Mouse (Mus musculus) heart, postnatal 0 days (tissue): ENCODE data around the gene Gm42791.

Experiments used
- CTCF ChIP-seq: IDR thresholded peaks from 2 replicates; pipeline ENCODE4 v1.5.1; 2016; ENCODE audit warnings: antibody characterized with exemption, control low read depth, low read depth
- EP300 ChIP-seq: IDR thresholded peaks from 2 replicates; pipeline ENCODE4 v1.6.1; 2016; ENCODE audit warnings: antibody characterized with exemption, low read depth

DNA sequence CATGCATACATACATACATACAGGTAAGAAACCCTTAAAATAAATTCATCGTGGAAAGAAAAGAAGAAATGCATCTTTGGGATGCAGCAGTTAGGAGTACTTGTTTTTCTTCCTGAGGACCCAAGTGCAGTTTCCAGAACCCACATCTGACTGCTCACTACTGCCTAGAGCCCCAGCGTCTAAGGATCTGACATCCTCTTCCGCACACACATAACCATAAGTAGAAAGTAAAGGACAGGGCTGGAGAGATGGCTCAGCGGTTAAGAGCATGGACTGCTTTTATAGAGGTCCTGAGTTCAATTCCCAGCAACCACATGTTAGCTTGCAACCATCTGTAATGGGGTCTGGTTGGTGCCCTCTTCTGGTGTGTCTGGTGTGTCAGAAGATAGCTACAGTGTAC is 37.5 kb upstream of the Gm42791 start:
- TF ChIP-seq CTCF = no peak
- no peak for TF ChIP-seq EP300
